Mouse (Mus musculus): ENCODE measurements around the gene Ptprn2.

- TF ChIP-seq POLR2A (IDR thresholded peaks at IDR 0.05; ENCODE audit: insufficient read length, low read depth) (no peak), E2F4 (IDR thresholded peaks at IDR 0.05; ENCODE audit: insufficient read depth) (no peak), TCF12 (IDR thresholded peaks at IDR 0.05; ENCODE audit: insufficient read depth, poor library complexity, severe bottlenecking) (no peak), TCF3 (IDR thresholded peaks at IDR 0.05; ENCODE audit: insufficient read length, low read depth) (no peak)
Measured at GRCm38 (mm10) chr12:116438591-116438990, 46.9 kb upstream of the Ptprn2 start.
